Mouse (Mus musculus) forebrain, embryonic 11.5 days (tissue): ENCODE measurements at regions not wholly inside any gene's neighbourhood (a gene's known extent, or its start where the extent isn't known, plus 50 kb on each side); places are given as distances from the start of the nearest gene placed in this dataset.

Experiments used
- ATAC-seq: fragments of 200-750 bp; cut with Nextera tagmentation; replicated peaks from 2 replicates; pipeline ENCODE4 v1.8.0; 2017; ENCODE audit warnings: moderate TSS enrichment; ENCODE audit not compliant: low FRiP score
- DNase-seq: peaks from one replicate; pipeline ENCODE4 v3.0.0-alpha.2; 2017; ENCODE audit warnings: low spot score
- H3K27ac ChIP-seq: fragments of 300-500 bp; sonication (generic); 2 replicates; pipeline ENCODE4 v1.5.1; 2014; ENCODE audit warnings: low read depth, low read length
- H3K27me3 ChIP-seq: fragments of 300-500 bp; sonication (generic); 2 replicates; pipeline ENCODE4 v1.6.1; 2014; ENCODE audit warnings: mild to moderate bottlenecking, low read length, mixed read lengths; ENCODE audit not compliant: control insufficient read depth, insufficient read depth
- H3K36me3 ChIP-seq: fragments of 300-500 bp; sonication (generic); 2 replicates; pipeline ENCODE4 v1.6.1; 2014; ENCODE audit warnings: mild to moderate bottlenecking, low read length, moderate library complexity, mixed read lengths; ENCODE audit not compliant: control insufficient read depth, insufficient read depth
- H3K4me1 ChIP-seq: fragments of 300-500 bp; sonication (generic); replicated peaks from 2 replicates; pipeline ENCODE4 v1.6.1; 2014; ENCODE audit warnings: low read length, mixed read lengths; ENCODE audit not compliant: control insufficient read depth, insufficient read depth
- H3K4me2 ChIP-seq: fragments of 300-500 bp; sonication (generic); 2 replicates; pipeline ENCODE4 v1.6.1; 2014; ENCODE audit warnings: low read depth, mild to moderate bottlenecking, low read length, moderate library complexity, mixed read lengths; ENCODE audit not compliant: severe bottlenecking
- H3K4me3 ChIP-seq: fragments of 300-500 bp; sonication (generic); 2 replicates; pipeline ENCODE4 v1.5.1; 2014; ENCODE audit warnings: low read depth, low read length
- H3K9ac ChIP-seq: fragments of 300-500 bp; sonication (generic); 2 replicates; pipeline ENCODE4 v1.6.1; 2014; ENCODE audit warnings: low read length
- H3K9me3 ChIP-seq: fragments of 300-500 bp; sonication (generic); 2 replicates; pipeline ENCODE4 v1.6.1; 2016; ENCODE audit warnings: low read length, mixed read lengths; ENCODE audit not compliant: control insufficient read depth
- WGBS: fragments of 180-500 bp; shearing (Covaris S2); extraction: QIAGEN DNeasy Blood & Tissue Kit; methylation state at CpG from one replicate; pipeline ENCODE4 v1.1.7; 2014; 5-methylcytosine and 5-hydroxymethylcytosine counted together

DNA sequence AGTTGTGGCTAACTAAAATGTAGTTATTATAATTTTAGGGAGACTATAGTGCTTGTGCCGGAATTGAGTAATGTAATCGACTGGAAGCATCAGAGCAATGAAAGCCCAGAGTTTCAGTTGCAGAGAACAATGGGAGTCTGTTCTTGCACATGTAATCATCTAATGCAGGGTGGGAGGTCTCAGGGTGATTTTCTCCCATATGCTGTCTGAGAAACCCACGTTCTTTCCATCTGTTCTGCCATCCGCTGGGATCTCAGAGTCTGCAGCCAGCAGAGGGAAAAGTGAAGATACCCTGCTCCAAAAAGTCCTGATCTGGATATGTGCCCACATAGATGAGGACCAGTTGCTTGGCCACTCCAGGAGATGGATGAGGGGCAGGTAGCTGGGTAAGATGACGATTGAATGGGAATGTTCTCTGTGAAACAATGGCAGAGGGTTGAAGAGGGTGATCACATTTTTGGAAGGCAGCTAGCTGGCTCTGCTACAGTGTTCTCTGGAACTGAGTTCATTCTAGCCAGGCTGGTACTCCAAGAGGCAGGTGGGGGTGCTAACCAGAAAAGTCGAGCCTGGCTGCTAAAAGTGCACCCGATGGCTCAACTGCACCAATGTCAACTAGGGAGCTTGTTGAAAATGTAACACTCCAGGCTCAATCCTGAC, 180.3 kb upstream of the Ghitm start:
- Histone ChIP-seq H3K9ac (no peak overlapping the region), H3K9me3 (no peaks in the 10 kb centered on the region), H3K4me1 (no peaks in the 10 kb centered on the region), H3K27ac (no peak overlapping the region), H3K4me2 (no peak overlapping the region), H3K4me3 (no peak overlapping the region), H3K36me3 (no peaks in the 10 kb centered on the region), H3K27me3 (no peaks in the 10 kb centered on the region)
- ATAC-seq (no peak), DNase-seq (no peak)
- WGBS: 82% methylated on average over 7 of the region's 7 CpGs

DNA sequence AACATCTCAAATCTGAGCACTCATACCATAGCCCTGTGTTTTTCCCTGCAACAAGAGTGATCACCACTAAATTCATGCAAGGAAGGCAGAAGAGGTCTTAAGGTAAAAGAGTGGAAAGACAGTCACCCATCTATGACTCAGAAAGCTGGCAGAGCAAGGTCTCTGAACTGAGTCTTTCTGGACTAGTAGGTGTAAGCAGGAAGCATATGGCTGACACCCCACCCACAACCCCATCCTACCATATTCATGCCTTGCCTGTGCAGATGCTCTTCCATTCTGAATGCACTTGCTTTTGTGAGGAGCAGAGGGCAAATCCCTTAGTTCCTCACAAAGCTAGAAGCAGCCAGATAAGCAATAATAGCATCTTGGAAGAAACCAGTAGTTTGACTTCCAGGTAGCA, 178.8 kb upstream of the Ghitm start:
- ATAC-seq (no peak), DNase-seq (no peak)
- Histone ChIP-seq H3K9me3 (no peaks in the 10 kb centered on the region), H3K27me3 (no peaks in the 10 kb centered on the region), H3K27ac (no peak overlapping the region), H3K9ac (no peak overlapping the region), H3K4me3 (no peak overlapping the region), H3K4me1 (no peaks in the 10 kb centered on the region), H3K4me2 (no peak overlapping the region), H3K36me3 (no peaks in the 10 kb centered on the region)

DNA sequence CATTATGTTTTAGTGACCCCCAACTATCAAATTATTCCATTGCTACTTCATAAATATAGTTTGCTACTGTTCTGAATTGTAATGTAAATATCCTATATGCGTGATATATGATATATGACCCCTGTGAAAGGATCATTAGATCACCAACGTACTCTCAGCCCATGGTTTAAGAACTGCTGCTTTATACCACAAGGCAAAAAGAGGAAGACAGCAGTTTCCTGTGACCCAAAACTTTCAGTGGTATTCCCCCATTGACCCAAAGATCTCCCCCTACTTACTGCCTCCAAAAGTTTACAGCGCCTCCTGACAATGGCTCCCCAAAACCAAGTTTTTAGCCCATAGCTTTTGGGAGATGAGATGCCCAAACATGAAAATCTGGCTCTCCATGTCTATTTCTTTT, 177.8 kb upstream of the Ghitm start:
- Histone ChIP-seq H3K27ac (no peak overlapping the region), H3K9me3 (no peaks in the 10 kb centered on the region), H3K27me3 (no peaks in the 10 kb centered on the region), H3K36me3 (no peaks in the 10 kb centered on the region), H3K4me3 (no peak overlapping the region), H3K9ac (no peak overlapping the region), H3K4me2 (no peak overlapping the region), H3K4me1 (no peaks in the 10 kb centered on the region)
- 84% methylated on average over 3 of the region's 3 CpGs for WGBS
- DNase-seq (no peak), ATAC-seq (no peak)

DNA sequence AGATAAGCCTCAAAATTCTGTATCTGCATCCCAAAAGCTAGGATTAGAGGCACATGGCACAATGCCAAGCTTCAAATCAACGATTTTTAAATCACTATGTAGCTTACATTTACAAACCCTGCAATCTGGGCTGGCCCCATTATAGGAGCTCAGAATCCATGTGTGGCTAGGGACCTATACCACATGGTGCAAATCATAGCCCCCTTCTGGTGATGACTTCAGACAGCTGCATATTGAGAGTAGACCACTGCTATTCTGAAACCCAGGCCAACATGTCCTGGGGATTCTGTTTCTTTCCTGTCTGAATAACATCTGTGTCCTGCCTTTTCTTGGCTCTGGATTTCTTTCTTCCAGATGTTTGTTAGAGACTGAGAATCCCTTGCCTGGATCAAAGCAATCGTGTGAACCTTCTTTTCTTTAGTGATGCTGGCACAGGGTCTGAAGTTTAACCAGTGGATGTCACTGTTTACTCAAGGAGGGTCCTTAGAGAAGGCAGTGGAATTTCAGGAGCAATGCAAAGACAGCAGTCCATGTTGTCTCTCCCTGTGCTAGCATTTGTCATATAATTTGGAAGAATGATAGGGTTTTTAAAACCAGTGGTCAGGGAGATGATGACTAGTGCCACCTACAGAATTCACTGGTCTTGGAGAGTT, 171.7 kb upstream of the Ghitm start:
- no peaks in the 10 kb centered on the region for H3K4me1 ChIP-seq
- H3K27ac ChIP-seq: no peak overlapping the region
- H3K27me3 ChIP-seq: no peaks in the 10 kb centered on the region
- ATAC-seq (no peak), DNase-seq (no peak)
- H3K4me3 ChIP-seq: no peak overlapping the region
- H3K4me2 ChIP-seq: no peak overlapping the region
- no peaks in the 10 kb centered on the region for H3K36me3 ChIP-seq
- 76% methylated on average over 2 of the region's 2 CpGs for WGBS
- H3K9me3 ChIP-seq: no peaks in the 10 kb centered on the region
- no peak overlapping the region for H3K9ac ChIP-seq

DNA sequence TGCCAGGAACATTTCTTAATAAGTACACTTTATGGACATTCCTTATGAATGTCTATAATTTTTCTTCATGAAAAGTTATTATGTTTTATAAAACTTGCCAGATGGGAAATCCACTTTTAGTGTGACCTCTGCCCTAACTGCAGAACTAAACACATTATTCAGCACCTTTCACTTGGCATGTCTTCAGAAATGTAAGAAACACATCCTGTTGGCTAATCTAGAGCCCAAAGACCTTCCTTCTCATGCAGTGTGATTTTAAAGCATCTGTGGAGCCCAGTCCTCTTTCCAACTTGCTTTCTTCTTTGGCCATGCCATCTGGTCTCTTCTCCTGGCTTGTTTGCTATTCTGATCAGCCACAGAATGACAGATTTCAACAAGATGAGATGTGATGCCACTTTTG, 163.6 kb upstream of the Ghitm start:
- Histone ChIP-seq H3K4me3 (no peak overlapping the region), H3K27ac (no peak overlapping the region), H3K9ac (no peak overlapping the region), H3K4me2 (no peak overlapping the region), H3K36me3 (no peaks in the 10 kb centered on the region), H3K27me3 (no peaks in the 10 kb centered on the region), H3K9me3 (no peaks in the 10 kb centered on the region), H3K4me1 (no peaks in the 10 kb centered on the region)
- DNase-seq (no peak), ATAC-seq (no peak)

DNA sequence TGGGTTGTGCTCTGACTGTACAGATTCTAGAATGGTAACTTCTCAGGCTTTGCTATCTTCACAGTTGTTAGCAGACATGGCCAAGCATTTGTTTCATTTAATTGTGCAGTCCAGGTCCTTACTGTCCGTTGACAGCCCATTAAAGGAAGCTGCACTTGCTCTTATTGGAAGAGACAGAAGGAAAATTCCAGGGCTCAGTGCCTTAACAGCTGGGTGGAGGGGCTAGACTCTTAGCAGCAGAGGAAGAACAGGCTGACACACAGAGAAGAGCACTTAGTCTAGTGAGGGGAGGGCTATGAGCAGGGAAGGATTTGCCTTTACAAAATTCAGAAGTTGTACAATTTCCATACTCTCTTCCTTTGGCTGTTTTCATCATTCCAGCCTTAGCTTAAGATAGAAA, 161.5 kb upstream of the Ghitm start:
- Histone ChIP-seq H3K4me1 (no peaks in the 10 kb centered on the region), H3K27me3 (no peaks in the 10 kb centered on the region), H3K9ac (no peak overlapping the region), H3K9me3 (no peaks in the 10 kb centered on the region), H3K4me2 (no peak overlapping the region), H3K36me3 (no peaks in the 10 kb centered on the region), H3K27ac (no peak overlapping the region), H3K4me3 (no peak overlapping the region)
- 74% methylated on average over 1 of the region's 1 CpGs for WGBS
- DNase-seq (no peak), ATAC-seq (no peak)

DNA sequence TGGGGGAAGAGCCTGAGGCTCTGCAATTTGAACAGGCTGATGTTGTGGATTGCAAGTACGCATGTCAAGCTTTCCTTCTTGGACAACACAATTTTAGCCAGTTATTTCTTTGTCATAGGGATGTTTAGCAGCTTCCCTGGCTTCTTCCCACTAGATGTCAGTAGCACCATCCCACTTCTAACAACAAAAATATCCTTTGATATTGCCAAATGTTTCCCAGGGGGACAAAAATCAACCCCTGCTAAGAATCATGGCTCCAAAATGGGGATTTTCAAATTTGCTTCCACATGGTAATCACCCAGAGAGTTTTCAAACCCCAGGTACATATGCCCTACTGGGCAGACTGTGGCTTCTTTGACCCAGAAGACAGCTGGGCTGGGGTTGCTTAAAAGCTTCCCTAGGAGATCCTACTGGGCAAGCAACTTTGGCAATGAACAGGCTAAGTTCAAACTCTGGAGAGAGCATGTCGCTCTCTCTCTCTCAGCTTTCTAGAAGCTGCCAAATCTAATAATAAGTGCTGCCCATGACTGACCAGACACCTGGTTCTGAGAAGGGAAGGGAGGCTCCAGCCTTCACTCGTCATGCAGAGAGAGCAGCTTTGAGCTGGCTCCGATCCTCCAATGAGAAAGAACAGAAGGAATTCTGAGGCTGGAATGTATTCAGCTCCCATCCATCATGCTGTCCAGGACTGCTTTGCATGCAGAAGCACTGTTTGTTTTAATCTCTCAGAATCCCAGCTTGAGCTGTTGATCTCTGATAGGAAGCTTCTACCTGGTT, 157.2 kb upstream of the Ghitm start:
- Histone ChIP-seq H3K27me3 (no peaks in the 10 kb centered on the region), H3K4me3 (no peak overlapping the region), H3K9ac (no peak overlapping the region), H3K27ac (no peak overlapping the region), H3K9me3 (no peaks in the 10 kb centered on the region), H3K4me1 (no peaks in the 10 kb centered on the region), H3K36me3 (no peaks in the 10 kb centered on the region), H3K4me2 (no peak overlapping the region)
- ATAC-seq: no peak
- DNase-seq: no peak
- WGBS: 81% methylated on average over 4 of the region's 4 CpGs

DNA sequence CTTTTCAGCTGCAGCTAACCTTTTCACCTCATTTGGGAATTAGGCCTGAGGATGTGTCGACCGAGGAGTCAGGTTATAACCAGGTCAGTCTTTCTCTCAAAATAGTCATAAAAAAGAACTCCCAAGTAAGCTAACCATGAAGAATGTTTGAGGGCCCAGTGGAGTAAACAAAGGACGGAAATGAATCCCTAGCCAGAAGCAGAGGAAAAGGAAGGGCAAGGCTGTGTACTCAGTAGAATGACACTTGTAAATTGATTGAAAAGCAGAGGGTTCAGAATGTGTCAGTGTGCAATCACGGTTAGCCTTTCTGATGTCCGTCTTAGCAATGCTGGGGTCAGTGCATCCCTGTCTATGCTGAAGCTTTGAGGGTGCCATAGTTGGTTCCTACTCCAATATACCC, 149.3 kb upstream of the Ghitm start:
- Histone ChIP-seq H3K9ac (no peak overlapping the region), H3K4me2 (no peak overlapping the region), H3K36me3 (no peaks in the 10 kb centered on the region), H3K4me1 (no peaks in the 10 kb centered on the region), H3K4me3 (no peak overlapping the region), H3K27me3 (no peaks in the 10 kb centered on the region), H3K27ac (no peak overlapping the region), H3K9me3 (no peaks in the 10 kb centered on the region)
- WGBS: 30% methylated on average over 5 of the region's 5 CpGs
- DNase-seq (no peak), ATAC-seq (no peak)

DNA sequence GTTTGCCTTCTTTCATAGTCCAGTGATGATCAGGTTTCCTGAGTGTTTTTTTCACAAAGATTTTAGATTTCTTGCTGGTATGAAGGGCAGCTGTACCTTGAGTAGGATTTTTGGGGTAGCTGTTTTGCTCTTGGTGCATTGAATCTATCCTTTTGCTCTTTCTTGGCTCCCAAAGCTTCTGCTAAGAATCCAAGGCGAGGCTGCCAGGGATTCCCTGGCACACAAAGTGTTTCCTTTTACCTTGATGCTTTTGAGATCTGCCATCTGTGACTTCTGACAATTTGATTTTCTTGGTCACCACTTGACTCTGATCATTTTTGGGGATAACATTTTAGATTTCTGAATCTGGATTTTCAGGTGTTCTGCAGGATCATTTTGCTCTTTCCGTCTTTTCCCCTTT, 144.3 kb upstream of the Ghitm start:
- Histone ChIP-seq H3K9me3 (no peaks in the 10 kb centered on the region), H3K9ac (no peak overlapping the region), H3K27ac (no peak overlapping the region), H3K4me3 (no peak overlapping the region), H3K4me2 (no peak overlapping the region), H3K27me3 (no peaks in the 10 kb centered on the region), H3K4me1 (no peaks in the 10 kb centered on the region), H3K36me3 (no peaks in the 10 kb centered on the region)
- WGBS: 86% methylated on average over 2 of the region's 2 CpGs
- no peak for DNase-seq
- no peak for ATAC-seq
